Mouse (Mus musculus): Measurements from ENCODE around the gene Ptger3.

DNA sequence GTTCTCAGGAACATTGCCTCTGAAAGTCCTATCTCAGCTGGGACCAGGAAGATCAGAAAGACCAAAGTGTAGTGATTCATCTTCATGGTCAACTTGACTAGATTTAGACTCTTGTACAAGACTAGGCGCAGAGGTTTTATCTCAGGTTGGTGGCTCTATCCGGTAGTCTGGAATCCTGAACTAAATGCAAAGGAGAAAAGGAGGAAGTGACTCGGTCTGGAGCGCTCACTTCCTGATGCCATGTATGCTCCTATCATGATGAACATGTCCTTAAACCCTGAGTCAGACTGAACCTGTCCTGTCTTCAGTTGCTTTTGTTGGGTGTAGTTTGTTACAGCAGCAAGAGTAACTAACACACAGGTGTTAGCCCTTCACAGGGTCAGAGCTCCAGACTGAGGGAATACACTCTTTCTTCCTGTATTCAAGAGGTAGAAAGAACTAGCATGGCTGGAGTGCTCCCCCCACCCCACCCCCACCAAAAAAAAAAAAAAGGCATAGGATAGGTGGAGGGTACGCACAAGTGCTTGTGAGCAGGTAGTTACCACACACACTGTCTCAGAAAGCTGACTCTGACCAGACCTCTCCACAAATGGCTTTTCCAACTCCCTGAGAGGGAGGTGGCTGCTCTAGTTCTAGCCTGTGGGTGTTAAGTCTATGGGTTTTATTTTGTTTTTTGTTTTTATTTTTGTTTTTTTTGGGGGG, 11.9 kb downstream of the Ptger3 start:
- no peak for TF ChIP-seq EP300 (IDR thresholded peaks at IDR 0.05; ENCODE audit: low read depth)
- TF ChIP-seq CTCF (IDR thresholded peaks at IDR 0.05; ENCODE audit: low read depth) = no peak
